Mouse (Mus musculus): Measurements from ENCODE around the gene Hspbap1. TPM values are rescaled to one million over a fixed set of nuclear protein-coding genes. Genes with fewer than 3 reads are reported as not detected.
A peak's percentile ranks its signal among the peaks of the same experiment; 100 is the strongest.

Gene Hspbap1
- polyA plus RNA-seq (2015; fragmentation: Nextera tagmentation; extraction: Ambion mirVana), result 13.8 and 14.9 TPM in 2 replicates

DNA sequence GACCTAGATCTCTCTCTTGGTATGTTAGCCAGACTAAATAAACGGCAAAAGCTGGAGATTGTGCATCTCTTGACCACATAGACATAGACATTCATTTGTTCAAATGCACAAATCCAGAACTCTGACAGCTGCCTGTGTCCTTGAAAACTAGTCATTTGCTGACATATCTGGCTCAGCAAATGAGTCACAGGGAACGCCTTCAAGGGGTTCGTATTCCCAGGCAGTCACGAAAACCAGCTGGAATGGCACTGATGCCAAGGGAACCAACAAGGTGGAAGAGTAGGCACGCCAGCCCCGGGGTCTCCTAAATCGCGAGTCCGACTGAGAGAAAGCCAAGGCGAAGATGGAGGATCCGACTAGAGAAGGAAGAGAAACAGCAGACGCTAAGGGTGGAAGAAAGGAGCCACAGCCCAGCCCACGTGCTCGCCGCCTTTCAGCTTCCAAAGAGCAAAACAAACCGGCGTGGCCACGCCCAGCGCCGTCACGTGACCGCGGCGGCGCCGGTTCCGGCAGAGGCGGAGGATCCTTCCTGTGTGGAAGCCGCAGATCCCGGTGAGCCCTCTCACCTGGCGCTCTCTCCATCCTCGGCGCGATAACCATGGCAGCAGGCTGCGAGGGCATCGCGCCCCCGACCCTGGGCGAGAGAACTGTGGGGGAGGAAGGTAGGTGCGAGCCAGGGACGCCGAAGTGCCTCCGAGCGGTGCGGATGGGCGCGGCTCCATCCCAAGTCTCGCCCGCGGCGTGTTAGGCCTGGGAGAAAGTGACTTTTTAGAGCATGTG lies at the start of gene Hspbap1:
TSS of gene Hspbap1 (plus strand) at position 498 of the 780 bp plus-strand sequence.
- no peaks in the 10 kb centered on the region for H3K27me3 ChIP-seq
- WGBS, result under 1% methylated on average over 51 of the region's 51 CpGs
- peak; percentile 77 for ATAC-seq (replicated peaks; ENCODE audit: low FRiP score)
- peak within 1 kb of the TSS; percentile 76 for H3K9ac ChIP-seq
- peak within 1 kb of the TSS; percentile 96 for H3K4me3 ChIP-seq (replicated peaks)
- H3K9me3 ChIP-seq (replicated peaks), result no peaks in the 10 kb centered on the region
- peak within 1 kb of the TSS; percentile 66; the same call in 1 of the 2 replicates for H3K27ac ChIP-seq
- peaks cover 30% of the 10 kb centered on the region for H3K4me1 ChIP-seq
- peak within 1 kb of the TSS; percentile 84 for H3K4me2 ChIP-seq
- H3K36me3 ChIP-seq, result no peaks in the 10 kb centered on the region

GRCm38 (mm10) chr16:35724561-35724960 lies 45.6 kb upstream of the Hspbap1 start:
- Histone ChIP-seq H3K4me1 (no peaks in the 10 kb centered on the region), H3K9ac (no peak overlapping the region), H3K4me2 (no peak overlapping the region), H3K9me3 (replicated peaks) (no peaks in the 10 kb centered on the region), H3K36me3 (no peaks in the 10 kb centered on the region; the same call in 1 of the 2 replicates), H3K27ac (no peak overlapping the region), H3K27me3 (no peaks in the 10 kb centered on the region), H3K4me3 (replicated peaks) (no peak overlapping the region)
- 85% methylated on average over 6 of the region's 6 CpGs for WGBS
- ATAC-seq (replicated peaks; ENCODE audit: low FRiP score), result no peak

- H3K9ac ChIP-seq, result no peak overlapping the region
- H3K27me3 ChIP-seq, result no peaks in the 10 kb centered on the region
- WGBS, result 76% methylated on average over 2 of the region's 2 CpGs
- H3K4me3 ChIP-seq (replicated peaks), result no peak overlapping the region
- H3K9me3 ChIP-seq (replicated peaks), result no peaks in the 10 kb centered on the region
- no peak overlapping the region for H3K4me2 ChIP-seq
- H3K27ac ChIP-seq, result no peak overlapping the region
- no peaks in the 10 kb centered on the region for H3K4me1 ChIP-seq
- no peaks in the 10 kb centered on the region; the same call in 1 of the 2 replicates for H3K36me3 ChIP-seq
- ATAC-seq (replicated peaks; ENCODE audit: low FRiP score), result no peak
Observed at GRCm38 (mm10) chr16:35726601-35727000, 43.6 kb upstream of the Hspbap1 start.

- Histone ChIP-seq H3K4me2 (no peak overlapping the region), H3K27me3 (no peaks in the 10 kb centered on the region), H3K9ac (no peak overlapping the region), H3K9me3 (replicated peaks) (no peaks in the 10 kb centered on the region), H3K4me3 (replicated peaks) (no peak overlapping the region), H3K4me1 (no peaks in the 10 kb centered on the region), H3K36me3 (peaks cover 9% of the 10 kb centered on the region), H3K27ac (no peak overlapping the region)
- peak; percentile 79 for ATAC-seq (replicated peaks; ENCODE audit: low FRiP score)
- WGBS, result 45% methylated on average over 8 of the region's 8 CpGs
Observed at GRCm38 (mm10) chr16:35729151-35729738, 40.9 kb upstream of the Hspbap1 start.

DNA sequence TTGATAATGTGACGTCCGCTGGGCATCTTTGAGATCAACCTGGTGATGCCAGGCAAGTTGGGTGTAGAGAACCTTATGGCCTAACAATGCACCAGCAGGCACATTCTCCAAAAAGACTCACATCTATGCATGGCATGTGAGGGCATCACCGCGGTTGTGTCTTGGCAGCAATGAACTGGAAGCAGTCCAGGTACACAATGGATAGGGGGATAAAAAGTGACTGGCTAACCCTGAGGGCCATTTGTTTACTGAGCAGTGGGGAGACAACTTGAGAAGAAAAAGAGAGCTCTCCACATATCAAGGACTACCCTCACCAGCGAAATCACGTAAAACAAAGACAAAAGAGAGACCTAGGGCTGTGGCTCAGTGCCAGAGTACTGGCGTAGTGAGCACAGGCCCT lies 38.1 kb upstream of the Hspbap1 start:
- Histone ChIP-seq H3K36me3 (peaks cover 12% of the 10 kb centered on the region), H3K4me3 (replicated peaks) (no peak overlapping the region), H3K9me3 (replicated peaks) (no peaks in the 10 kb centered on the region), H3K27me3 (no peaks in the 10 kb centered on the region), H3K4me1 (no peaks in the 10 kb centered on the region), H3K4me2 (no peak overlapping the region), H3K27ac (no peak overlapping the region), H3K9ac (no peak overlapping the region)
- ATAC-seq (replicated peaks; ENCODE audit: low FRiP score), result no peak
- WGBS, result 90% methylated on average over 7 of the region's 7 CpGs

DNA sequence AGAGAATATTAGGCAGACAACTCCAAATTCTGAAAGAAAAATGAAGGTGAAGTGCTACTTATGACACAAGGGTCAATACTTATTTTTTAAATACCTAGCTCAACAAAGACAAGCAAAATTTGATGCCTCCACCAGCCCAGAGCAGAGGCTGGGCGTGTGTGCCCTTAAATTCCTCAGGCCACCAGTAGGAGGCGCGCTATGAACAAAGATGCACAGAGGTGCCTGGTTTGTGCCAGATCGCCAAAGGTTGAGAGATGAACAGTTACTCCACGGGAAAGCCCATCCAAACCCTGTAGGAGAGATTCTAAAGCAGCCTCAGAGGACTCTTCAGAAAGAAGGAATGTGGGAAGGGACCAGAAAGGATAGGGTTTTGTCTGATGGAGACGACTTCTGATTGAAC lies 36.1 kb upstream of the Hspbap1 start:
- 18% methylated on average over 6 of the region's 6 CpGs for WGBS
- H3K9me3 ChIP-seq (replicated peaks), result no peaks in the 10 kb centered on the region
- 0 out of 2 replicates have a peak, but pooled peaks have one; percentile 58 for ATAC-seq (replicated peaks; ENCODE audit: low FRiP score)
- H3K4me1 ChIP-seq, result peaks cover 6% of the 10 kb centered on the region; the same call in 1 of the 2 replicates
- no peak overlapping the region for H3K4me3 ChIP-seq (replicated peaks)
- no peaks in the 10 kb centered on the region for H3K27me3 ChIP-seq
- H3K36me3 ChIP-seq, result peaks cover 12% of the 10 kb centered on the region
- no peak overlapping the region for H3K27ac ChIP-seq
- no peak overlapping the region for H3K4me2 ChIP-seq
- H3K9ac ChIP-seq, result no peak overlapping the region

DNA sequence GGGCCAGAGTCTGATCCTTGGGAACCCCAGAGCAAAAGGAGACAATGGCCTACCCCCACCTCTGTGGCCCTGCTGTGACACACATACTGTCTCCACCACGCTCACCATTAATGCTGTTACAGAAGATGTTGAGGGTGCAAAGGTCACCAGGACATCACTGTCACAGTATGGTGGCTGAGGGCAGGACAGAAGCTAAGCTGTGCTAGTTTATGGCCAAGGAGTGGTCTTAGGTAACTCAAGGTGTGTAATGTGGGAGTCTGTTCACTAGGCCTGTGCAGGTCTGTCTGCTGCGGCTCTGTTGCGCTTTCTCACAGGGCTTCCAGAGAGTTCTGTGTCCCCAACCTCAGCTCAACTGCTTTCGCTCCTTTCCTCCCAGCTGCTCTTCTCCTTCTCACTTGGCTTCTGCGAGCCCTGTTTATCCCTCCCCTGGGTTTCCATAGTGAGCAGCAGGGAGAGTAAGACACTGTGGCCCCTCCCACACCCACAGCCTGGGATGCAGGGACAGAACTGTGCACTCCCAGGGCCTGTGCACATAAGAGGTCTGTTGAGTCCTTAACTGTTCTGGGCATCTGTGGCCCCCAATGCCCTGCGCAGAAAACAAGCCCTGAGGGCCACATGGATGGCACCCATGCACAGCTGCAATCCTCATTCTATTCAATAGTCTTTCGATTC lies 31.9 kb upstream of the Hspbap1 start:
- no peak overlapping the region for H3K4me3 ChIP-seq (replicated peaks)
- H3K27me3 ChIP-seq, result no peaks in the 10 kb centered on the region
- H3K4me1 ChIP-seq, result peaks cover 6% of the 10 kb centered on the region; the same call in 1 of the 2 replicates
- 70% methylated on average over 7 of the region's 7 CpGs for WGBS
- H3K9me3 ChIP-seq (replicated peaks), result no peaks in the 10 kb centered on the region
- H3K27ac ChIP-seq, result no peak overlapping the region
- H3K4me2 ChIP-seq, result no peak overlapping the region
- peaks cover 4% of the 10 kb centered on the region; the same call in 1 of the 2 replicates for H3K36me3 ChIP-seq
- no peak overlapping the region for H3K9ac ChIP-seq
- no peak for ATAC-seq (replicated peaks; ENCODE audit: low FRiP score)

- H3K9me3 ChIP-seq (replicated peaks), result no peaks in the 10 kb centered on the region
- WGBS, result 57% methylated on average over 1 of the region's 1 CpGs
- H3K27me3 ChIP-seq, result no peaks in the 10 kb centered on the region
- H3K4me2 ChIP-seq, result no peak overlapping the region
- no peak overlapping the region for H3K9ac ChIP-seq
- H3K27ac ChIP-seq, result no peak overlapping the region
- no peak for ATAC-seq (replicated peaks; ENCODE audit: low FRiP score)
- H3K4me1 ChIP-seq, result peaks cover 6% of the 10 kb centered on the region; the same call in 1 of the 2 replicates
- peaks cover 4% of the 10 kb centered on the region; the same call in 1 of the 2 replicates for H3K36me3 ChIP-seq
- H3K4me3 ChIP-seq (replicated peaks), result no peak overlapping the region
Observed at GRCm38 (mm10) chr16:35739548-35739947, 30.6 kb upstream of the Hspbap1 start.

DNA sequence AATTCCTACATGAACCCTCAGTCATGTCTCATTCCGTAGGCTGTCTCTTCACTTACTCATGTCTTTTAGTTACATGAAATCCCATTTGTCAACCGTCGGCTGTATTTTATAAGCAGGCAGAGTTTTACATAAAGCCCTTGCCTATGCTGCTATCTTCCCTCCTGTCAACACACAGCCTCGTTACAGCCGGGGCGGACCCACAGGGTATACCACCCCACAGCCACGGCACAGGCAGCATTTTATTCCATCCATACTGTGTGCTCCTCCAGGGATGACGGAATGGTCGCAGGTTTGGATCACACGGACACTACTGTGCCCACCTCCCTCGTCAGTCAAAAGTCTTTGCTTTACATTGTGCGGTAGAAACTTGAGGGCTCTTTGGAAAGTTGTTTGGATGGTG lies 29.8 kb upstream of the Hspbap1 start:
- H3K4me1 ChIP-seq, result peaks cover 6% of the 10 kb centered on the region; the same call in 1 of the 2 replicates
- no peaks in the 10 kb centered on the region for H3K36me3 ChIP-seq
- H3K4me3 ChIP-seq (replicated peaks), result no peak overlapping the region
- 81% methylated on average over 12 of the region's 12 CpGs for WGBS
- no peaks in the 10 kb centered on the region for H3K27me3 ChIP-seq
- H3K9ac ChIP-seq, result no peak overlapping the region
- no peak overlapping the region for H3K27ac ChIP-seq
- H3K4me2 ChIP-seq, result no peak overlapping the region
- ATAC-seq (replicated peaks; ENCODE audit: low FRiP score), result no peak
- H3K9me3 ChIP-seq (replicated peaks), result no peaks in the 10 kb centered on the region

- Histone ChIP-seq H3K4me2 (no peak overlapping the region), H3K27ac (no peak overlapping the region), H3K36me3 (no peaks in the 10 kb centered on the region), H3K4me1 (peaks cover 6% of the 10 kb centered on the region; the same call in 1 of the 2 replicates), H3K9ac (no peak overlapping the region), H3K27me3 (no peaks in the 10 kb centered on the region), H3K9me3 (replicated peaks) (no peaks in the 10 kb centered on the region), H3K4me3 (replicated peaks) (no peak overlapping the region)
- no peak for ATAC-seq (replicated peaks; ENCODE audit: low FRiP score)
- 70% methylated on average over 6 of the region's 6 CpGs for WGBS
Observed at GRCm38 (mm10) chr16:35740943-35741342, 29.2 kb upstream of the Hspbap1 start.

GRCm38 (mm10) chr16:35741621-35742020 lies 28.6 kb upstream of the Hspbap1 start:
- WGBS, result 95% methylated on average over 5 of the region's 5 CpGs
- Histone ChIP-seq H3K9me3 (replicated peaks) (no peaks in the 10 kb centered on the region), H3K4me1 (peaks cover 6% of the 10 kb centered on the region; the same call in 1 of the 2 replicates), H3K9ac (no peak overlapping the region), H3K4me2 (no peak overlapping the region), H3K27ac (no peak overlapping the region), H3K36me3 (no peaks in the 10 kb centered on the region), H3K27me3 (no peaks in the 10 kb centered on the region), H3K4me3 (replicated peaks) (no peak overlapping the region)
- no peak for ATAC-seq (replicated peaks; ENCODE audit: low FRiP score)
